Mouse (Mus musculus): ENCODE results near the gene Caln1.

DNA sequence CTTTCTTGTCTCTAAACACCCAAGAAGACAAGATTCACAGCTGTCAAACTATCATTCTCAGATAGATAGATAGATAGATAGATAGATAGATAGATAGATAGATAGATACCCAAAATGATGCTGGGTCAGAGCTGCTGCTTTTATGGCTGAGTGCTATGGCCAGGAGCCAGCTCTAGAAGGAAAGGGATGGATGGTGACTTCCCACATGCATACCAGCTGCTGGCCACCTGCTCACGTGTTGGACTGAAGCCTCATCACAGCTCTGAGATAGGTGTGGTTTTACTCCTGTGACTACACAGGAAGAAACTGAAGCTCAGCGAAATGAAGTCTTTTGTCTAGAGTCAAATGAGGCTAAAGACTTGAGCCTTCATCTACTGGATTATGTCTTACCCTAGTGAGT, 456.5 kb downstream of the Caln1 start:
- TF ChIP-seq POLR2A (IDR thresholded peaks at IDR 0.05; ENCODE audit: borderline replicate concordance, extremely low read depth, low read depth, low read length), result no peak
- TF ChIP-seq CTCF (IDR thresholded peaks at IDR 0.05; ENCODE audit: insufficient read depth, low read length), result no peak

Data from lung, adult 2 months (tissue).